Mouse (Mus musculus): ENCODE measurements at regions not wholly inside any gene's neighbourhood (a gene's known extent, or its start where the extent isn't known, plus 50 kb on each side); places are given as distances from the start of the nearest gene placed in this dataset.

DNA sequence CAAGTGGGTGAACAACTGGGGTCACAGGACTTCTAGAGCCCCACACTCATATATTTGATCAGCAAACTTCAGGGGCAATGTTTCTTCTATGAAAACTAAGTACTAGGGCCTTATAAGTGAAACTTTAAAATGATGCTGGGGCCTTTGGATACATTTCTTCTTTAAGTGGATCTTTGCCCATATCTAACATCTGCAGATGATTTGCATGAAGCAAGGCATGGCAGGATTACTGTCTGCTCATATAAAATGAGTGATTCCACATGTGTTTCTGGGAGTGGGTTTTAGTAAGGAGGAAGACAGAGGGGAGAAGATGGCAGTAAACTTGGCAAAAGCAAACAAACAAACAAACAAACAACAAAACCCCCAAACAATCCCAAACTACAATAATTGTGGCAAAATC is 405.0 kb downstream of the Gm21750 start:
- no peak for TF ChIP-seq CTCF (IDR thresholded peaks at IDR 0.05; ENCODE audit: low read depth)
- TF ChIP-seq EP300 (IDR thresholded peaks at IDR 0.05; ENCODE audit: low read depth), result no peak
